Mouse (Mus musculus): ENCODE results near the gene Lca5l.

The Lca5l gene

DNA sequence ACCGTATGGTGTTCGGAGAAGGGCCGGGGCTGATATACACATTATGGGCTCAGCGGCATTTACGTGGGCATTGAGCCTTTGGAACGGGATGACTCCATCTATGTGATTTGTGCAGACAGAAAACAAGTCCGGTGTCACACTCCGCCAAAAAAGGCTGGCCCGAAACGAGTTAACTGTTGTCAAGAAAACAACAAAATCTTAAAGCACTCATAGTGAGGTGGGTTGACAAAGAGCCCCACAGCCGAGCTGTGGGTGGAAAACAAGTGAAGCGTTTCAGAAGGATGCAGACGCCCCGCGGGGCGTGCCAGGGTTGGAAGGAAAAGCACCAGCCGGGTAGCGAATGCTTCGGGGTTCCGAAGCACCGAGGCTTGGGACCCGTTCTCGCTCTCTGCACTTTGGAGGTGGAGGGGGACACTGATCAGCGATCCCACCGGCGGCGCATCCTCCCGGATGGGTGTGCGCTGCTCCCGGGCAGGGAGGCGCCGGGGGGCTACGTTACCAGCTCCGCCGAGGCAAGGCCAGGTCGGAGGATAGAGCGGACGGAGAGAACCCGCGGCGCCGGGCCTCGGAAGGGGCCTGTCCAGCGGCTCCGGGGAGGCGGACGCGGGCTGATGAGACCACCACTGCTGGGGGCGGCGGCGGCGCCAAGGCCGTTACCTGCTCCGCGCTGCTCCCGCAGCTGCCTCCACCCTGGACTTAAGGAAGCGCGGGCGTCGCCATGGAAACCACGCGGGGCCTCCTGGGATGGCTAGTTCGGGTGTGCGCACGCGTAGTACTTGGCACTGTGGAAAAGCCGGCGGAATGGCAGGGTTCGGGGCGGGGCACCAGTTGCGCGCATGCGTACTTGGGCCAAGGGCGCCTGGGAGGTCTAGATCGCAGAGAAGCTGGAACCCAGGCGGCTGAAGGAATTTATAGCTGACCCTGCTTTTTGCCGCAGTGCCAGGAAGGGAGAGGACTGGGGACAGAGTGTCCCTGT is at the start of gene Lca5l:
Lca5l (minus strand) TSS at position 741 of the 976 bp plus-strand sequence.
- in situ Hi-C loops (cut with MboI, MseI), result no loop called here

DNA sequence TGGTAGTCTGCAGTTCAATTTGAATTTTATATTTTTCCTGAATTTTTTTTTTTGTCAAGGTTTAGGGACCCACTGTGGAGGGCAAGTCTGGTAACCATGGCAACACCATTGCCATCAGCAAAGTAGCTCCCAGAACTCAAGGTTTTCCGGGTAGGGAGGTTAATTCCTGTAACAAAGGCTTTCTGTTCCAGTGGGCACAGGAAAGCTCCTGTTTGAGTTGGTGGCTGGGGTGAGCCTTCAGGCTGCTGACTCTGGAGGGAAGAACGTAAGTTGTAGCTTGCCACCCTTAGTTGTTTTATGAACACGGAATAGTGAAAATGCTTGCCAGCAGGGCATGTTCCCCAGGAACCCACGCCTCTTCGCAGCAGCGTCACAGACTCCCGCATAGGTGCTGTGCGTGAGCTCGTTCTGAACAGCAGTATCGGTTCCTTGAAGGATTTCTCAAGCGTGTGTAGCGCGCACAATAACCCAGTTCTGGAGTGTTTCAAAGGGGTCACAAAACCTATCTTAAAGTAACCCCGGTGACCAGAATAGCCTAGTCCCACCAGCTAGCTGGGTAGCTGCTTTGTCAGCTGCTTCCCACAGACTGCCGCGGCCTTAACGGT is 43.4 kb upstream of the Lca5l start, which contains the start of gene B3galt5:
B3galt5 (plus strand) TSS at position 436 of the 605 bp plus-strand sequence.
- in situ Hi-C loops (cut with MboI, MseI), result no loop called here

DNA sequence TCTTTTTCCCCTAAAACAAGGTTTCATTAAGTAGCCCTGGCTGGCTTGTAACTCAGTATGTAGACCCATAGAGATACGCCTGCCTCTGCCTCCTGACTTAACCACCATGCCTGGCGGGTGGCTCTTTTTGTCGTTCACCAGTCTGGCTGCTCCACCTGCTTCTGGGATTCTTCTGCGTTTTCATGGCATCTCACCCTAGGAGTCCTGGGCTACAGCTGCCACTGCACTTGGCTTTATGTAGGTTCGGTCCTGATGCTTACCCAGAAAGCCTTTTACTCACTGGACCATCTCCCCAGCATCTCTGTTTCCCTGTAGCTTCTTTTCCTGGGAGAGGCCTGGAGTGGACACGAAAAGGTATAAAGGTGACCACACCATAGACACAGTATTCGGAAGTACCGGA is 41.9 kb upstream of the Lca5l start:
- in situ Hi-C loops (cut with MboI, MseI), result loop anchor here in 1 of 2 experiments (5.0 kb wide), 1 partner anchor 108 kb away; no protein-coding TSS in a partner anchor

DNA sequence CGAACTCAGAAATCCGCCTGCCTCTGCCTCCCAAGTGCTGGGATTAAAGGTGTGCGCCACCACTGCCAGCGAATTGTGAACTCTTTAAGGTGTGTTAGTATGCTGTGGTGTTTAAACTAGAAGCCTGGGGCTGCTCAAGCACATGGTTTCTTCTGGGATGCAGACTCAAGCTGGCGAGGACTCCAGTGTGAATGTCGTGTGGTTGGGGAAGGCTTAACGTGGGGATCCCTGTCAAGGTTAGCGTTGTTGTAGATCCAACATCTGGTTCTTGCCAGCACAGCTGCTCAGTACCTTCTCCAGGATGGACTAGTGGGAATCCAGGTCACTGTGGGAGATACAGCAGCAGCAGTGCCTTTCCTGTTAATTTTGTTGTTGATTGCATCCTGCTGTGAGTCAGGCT is 39.9 kb upstream of the Lca5l start:
- in situ Hi-C loops (cut with MboI, MseI), result loop anchor here in 1 of 2 experiments (5.0 kb wide), 1 partner anchor 110 kb away; no protein-coding TSS in a partner anchor

DNA sequence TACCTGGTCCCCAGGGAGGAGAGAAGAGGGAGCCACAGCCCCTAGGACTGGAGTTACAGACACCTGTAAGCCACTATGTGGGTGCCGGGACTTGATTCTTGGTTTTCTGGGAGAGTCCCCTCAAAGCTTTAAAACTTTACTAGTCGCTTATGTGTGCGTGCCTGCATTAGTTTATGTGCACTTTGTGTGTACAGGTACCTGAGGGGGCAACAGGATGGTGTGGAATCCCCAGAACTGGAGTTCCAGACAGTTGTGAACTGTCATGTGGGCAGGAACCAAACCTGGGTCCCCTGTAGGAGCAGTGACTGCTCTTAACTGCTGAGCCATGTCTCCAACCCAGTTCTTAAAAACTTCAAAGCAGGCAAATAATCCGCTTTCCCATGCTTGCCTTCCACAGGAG is 39.2 kb upstream of the Lca5l start:
- in situ Hi-C loops (cut with MboI, MseI), result loop anchor here in 1 of 2 experiments (5.0 kb wide), 1 partner anchor 111 kb away; no protein-coding TSS in a partner anchor

DNA sequence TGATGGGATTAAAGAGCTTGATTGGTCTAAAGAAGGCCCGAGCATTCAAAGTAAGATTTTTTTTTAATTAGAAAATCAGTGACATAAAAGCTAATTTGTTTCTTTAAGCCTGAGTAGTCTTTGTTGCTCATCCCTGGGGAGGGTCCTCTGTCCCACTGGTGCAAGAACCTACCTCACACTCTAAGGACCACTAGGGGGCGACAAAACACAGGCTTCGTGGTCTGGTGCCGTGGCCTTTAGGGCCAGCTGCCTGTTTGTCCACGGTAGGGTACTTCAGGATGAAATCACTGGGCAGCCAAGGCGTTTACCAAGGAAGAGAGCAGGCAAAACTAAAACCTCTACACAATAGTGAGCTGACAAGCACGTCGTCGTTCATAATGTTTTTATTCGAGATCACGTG is 38.3 kb upstream of the Lca5l start:
- in situ Hi-C loops (cut with MboI, MseI), result loop anchor here in 1 of 2 experiments (5.0 kb wide), 1 partner anchor 112 kb away; no protein-coding TSS in a partner anchor

DNA sequence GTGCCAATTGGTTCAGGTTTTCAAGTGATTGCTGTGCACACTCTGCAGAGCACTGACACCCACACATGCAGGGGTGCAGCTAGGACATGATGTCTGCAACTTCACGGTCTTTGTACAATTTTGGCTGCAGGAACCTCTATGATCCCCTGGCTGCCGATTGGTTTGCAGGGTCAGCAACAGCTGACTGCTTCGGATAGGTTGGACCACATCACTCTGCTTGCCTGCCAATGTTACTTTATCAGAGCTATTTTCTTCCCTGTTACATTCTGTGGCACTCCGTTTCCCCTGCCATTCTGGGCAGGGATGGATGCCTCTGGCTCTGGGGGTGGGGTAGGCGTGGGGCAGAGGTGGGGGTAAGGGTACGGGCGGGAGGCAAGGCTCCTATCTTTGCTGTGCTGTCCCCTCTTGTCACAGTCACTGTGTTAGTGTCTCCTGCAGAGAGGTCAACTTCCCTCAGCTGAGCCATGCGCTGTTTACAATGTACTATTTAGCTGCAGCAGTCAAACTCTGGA is 37.0 kb upstream of the Lca5l start:
- in situ Hi-C loops (cut with MboI, MseI), result loop anchor here in 1 of 2 experiments (5.0 kb wide), 1 partner anchor 118 kb away; no protein-coding TSS in a partner anchor

DNA sequence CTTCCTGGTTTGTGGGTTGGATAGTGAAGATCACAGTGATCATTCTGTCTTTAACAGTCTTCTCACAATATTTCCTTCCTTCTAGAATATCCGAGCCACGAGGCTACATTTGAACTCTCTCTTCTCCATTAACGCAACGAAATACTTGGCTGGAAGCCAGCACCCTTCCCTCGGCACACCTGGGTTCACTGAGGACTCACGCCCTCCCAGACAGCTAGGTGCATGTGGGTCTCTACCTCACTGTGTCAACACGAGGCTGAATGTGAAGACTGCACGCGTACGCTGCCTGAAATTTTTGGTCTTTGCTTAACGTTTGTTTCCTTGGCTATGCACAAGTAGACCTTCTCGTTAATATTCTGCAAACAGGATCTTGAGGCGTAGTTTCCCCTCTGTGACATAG is 36.4 kb upstream of the Lca5l start:
- in situ Hi-C loops (cut with MboI, MseI), result loop anchor here in 1 of 2 experiments (5.0 kb wide), 1 partner anchor 119 kb away; no protein-coding TSS in a partner anchor

DNA sequence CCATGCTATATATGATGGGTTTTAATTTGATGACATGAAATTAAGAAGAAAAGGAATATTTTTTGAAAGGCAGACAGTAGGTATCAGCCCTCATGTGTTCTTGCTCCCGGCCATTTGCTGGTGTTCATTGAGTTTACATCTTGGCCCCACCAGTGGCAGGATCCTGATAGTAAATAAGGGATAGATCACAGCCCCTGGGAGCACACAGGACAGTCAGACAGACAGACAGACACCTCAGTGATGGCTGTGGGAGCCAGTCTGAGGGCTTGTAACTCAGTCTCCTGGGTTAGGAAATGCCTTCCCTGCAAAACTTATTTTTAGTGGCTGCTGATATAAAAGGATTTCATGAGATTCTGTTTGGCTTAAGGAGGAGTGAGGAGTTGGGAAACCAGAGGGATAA is 30.4 kb upstream of the Lca5l start:
- in situ Hi-C loops (cut with MboI, MseI), result no loop called here

DNA sequence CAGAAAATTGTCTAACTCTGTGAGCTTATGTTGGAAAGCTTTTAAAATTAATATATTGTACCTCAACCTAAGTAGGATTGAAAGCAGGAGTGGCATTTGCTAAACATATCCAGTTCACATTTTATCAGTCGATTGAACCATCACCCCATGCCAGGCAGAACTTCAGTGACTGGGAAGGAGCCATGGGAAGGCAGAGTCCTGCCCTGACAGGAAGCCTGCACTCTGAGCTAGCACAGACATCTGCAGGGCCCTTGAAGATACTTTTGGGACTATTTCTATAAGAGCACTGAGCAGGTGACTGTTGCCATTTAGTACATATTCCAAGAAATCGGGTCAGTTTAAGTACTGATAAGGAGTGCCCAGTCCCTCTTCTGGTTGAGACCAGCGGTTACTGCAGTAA is 29.9 kb upstream of the Lca5l start:
- in situ Hi-C loops (cut with MboI, MseI), result no loop called here

DNA sequence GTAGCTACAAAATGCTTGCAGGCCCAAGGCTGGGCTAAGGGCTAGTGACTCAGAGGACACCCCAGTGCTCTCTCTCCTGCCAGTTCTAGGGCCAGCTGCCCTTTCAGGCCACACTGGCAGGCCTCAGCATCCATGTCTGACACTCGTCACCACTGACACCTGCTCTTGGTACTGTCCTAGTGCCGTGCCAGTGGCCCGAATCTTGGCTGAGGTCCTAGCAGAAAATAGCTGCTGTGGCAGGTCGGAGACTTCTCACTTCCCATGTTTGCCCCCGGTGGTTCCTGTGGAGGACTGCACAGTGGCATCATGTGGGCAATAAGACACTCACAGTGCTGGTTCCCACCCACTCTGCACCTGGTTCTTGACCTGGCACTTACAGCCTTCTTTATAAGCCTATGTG is 29.4 kb upstream of the Lca5l start:
- in situ Hi-C loops (cut with MboI, MseI), result no loop called here

DNA sequence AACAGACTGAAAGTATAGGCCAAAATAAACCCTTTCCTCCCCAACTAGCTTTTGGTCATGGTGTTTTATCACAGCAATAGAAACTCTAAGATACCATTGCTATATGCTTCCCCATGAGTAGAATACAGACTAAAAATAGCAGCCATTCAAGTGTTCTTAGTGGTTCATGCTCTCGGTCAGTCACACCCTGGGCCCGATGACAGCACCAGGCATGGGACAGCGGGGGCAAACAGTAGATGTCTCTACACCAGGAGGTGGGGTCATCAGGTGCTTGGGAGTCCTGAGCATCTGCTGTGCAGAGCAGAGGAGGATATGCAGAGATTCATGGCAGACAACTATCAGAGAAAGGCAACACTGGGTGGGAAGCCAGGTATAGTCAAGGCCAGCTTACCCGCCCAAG is 21.0 kb upstream of the Lca5l start:
- in situ Hi-C loops (cut with MboI, MseI), result no loop called here

DNA sequence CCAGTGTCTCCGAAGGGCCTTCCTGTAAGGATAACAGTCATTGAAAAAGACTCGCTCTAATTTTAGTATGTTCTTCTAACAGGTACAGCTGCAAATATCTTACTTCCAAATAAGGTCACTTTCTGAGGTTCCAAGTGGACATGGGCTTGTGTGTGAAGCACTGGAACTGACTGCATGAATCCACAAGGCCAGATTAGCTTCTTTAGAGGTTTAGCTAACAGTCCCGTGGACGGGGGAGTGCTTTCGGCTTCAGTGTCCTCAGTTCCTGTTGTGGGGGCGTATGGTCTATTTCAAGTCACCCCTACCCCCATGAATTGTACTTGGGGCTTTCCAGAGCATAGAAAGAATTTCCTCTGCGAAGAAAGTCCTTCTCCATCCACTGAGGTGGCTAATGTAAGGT is 18.8 kb upstream of the Lca5l start:
- in situ Hi-C loops (cut with MboI, MseI), result no loop called here

DNA sequence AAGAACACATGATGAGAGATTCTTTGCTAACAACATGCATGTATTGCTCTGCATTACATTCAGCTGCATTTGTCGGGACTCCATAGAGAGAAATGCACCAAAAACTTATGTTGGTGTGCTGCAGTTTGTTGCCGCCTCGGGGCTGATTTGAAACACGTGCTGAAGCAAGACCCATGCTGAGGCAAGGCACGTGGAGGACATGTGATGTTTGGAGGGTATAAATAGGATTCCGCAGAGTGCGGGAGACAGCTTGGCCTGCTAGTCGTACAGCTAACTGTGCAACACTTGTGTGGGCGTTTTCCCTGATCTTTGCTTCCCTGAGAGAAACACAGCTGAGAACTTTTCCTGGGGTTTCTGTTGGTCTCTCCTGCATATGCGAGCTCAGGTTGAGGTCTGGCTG is 17.7 kb upstream of the Lca5l start:
- in situ Hi-C loops (cut with MboI, MseI), result no loop called here

DNA sequence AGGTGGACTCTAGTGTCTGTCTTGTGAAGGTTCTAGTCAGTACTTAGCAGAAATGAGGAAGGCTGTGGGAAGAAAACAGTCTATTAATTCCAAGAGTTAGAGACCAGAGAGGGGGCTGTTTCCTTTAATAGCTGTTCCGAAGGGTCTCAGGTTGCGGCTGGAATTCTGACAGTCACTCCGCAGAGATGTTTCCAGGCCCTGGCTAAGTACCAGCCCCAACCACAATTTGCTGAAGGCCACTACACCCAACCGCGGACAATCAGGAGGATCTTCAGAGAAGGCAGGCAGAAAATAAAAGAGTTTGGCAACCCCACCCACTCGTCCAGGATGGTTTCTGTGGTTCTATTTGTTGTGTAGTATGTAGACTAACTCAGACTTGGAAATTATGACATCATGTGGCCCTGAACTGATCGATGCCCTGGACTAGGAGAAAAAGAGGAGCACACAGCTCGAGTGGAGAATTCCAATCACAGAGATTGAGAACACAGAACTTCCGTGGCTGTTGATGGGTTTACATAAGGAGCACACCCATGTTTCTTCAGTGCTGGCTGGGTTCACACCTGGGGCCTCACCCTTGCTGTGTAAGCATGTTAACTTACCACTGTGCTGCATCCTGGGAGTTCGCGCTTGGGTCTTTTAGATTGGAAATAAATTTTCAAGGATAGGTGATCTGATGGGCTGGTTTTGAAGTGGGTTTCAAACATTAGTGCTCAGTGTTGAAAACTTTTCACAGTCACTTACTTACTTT is 9.6 kb upstream of the Lca5l start:
- in situ Hi-C loops (cut with MboI, MseI), result no loop called here

DNA sequence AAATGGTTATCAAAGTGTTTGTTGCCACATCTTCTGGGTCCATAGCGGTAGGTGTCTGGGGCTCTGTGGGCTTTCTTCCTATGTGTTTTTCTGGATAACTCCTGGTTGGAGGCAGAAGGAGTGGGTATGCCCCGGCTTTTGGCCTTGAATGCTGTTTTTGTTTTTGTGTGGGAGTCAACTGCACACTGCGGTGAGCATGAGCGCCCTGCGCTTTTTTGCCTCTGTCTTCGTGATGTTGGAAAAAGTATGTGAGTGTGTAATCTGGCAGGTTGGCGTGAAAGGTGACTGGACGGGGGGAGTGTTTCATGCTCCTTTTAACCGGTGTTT is 8.6 kb upstream of the Lca5l start:
- in situ Hi-C loops (cut with MboI, MseI), result no loop called here

DNA sequence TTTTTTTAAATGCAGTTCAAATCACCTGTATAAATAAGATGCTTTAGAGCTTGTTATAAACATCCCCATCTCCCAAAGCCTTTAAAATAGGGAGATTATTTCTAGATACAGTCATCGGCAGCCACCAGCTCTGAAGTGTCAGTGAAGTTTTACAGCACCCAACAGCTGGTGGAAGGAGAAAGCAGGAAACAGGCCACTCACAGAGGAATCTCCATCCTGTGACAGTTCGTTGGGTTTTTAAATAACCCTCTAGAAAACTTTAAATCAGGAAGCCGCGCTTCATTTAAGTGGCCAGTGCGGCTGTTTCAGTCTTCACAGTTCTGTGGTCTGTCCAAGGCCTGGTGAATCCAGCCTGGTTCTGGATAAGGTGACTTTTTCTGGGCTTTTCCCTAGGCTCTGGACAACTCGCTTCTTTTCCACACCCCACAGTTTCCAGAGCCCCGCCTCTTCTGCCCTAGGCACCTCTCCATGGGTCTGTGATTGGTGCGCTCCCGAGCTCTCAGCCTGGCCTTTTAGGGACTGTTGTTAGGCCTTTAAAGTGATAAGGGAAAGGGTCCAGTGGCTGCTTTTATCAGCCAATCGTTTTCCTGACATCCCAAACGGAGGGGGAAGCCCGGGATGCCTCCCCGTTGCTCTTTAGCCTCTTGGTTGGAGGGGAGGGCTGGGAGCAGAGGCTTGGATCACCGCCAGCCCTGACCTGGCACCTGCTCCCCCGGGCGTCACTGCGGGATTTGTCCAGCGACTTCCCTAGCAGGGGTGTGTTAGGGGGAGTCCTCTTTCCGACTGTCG is 8.0 kb upstream of the Lca5l start, which contains the start of gene Sh3bgr:
Sh3bgr (plus strand) TSS at position 538 of the 789 bp plus-strand sequence.
- in situ Hi-C loops (cut with MboI, MseI), result no loop called here

DNA sequence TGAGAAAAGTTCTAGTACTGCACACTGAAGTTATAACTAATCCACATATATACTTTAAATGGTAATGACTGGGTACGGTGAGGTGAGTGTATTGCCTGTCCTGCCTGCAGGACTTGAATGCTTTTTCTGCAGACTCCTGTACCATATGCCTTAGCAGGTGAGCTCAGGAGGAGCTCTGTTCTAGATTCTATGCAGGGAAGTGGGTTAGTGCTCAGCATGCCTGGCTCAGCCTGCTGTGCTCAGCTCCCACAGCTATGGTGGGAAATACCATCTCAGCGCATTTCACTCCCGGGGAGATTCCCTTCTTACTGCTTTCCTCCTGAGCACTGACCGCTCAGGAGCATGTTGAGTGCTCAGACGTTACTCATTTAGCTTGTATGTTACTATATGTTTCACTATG is 4.5 kb downstream of the Lca5l start:
- in situ Hi-C loops (cut with MboI, MseI), result no loop called here

DNA sequence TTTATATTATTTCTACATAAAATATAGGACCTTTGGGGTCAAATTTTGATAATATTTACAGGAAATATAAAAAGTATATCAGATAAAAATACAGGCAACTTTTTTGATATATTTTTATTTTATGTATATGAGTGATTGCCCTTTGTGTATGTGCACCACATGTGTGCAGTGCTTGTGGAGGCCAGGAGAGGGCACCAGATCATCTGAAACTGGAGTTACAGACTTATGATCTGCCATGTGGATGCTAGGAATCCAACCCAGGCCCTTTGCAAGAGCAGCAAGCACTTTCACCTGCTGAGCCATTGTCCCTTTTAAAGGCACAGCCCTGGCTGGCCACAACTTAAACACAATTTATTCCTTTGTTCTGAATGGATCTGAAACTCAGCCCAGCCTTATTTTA is 12.9 kb downstream of the Lca5l start:
- in situ Hi-C loops (cut with MboI, MseI), result no loop called here

DNA sequence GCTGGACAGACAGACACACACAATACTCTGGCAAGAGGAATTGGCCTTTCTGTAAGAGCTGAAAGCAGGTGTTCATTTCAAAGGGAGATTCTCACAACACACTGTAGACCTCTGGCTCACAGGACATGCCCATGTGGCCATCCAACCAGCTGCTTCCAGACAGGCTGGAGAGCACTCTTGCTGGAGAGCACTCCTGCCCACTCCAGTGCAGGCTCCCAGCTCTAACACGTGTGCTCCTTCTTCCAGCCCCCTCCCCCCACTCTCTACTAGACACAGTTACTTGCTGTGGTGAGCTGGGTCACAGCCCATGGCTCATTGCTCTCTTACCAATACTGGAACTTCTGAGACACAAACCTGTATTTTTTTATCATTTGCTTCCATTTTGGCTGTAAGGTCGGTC is 16.7 kb downstream of the Lca5l start:
- in situ Hi-C loops (cut with MboI, MseI), result no loop called here

DNA sequence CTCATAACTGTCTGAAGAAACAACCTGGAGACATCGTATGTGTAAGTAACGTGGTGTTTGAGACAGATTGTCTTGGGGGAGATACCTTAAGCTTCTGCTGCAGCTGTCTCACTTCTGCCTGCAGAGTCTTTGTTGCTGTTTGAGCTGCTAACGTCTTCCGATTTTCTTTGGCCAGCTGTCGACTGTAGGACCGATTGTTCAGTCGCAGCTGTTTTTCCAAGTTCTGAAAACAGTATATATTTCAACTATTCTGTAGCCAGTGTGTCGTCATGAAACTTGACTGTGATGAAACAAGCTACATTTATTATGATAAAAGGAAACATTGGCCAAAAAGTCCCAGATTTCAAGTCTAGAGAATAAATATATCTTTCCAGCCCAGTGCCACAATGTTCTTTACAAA is 18.4 kb downstream of the Lca5l start:
- in situ Hi-C loops (cut with MboI, MseI), result no loop called here
